Mouse (Mus musculus): ENCODE measurements around the gene Rin1. TPM values are rescaled to one million over a fixed set of nuclear protein-coding genes. Genes with fewer than 3 reads are reported as not detected.

Rin1 gene
- total and polyA plus RNA-seq, 3 experiments, result 0.13 to 0.89 (median 0.47) TPM

- in situ Hi-C loops (cut with MboI; ENCODE audit: low pct_ligation_motif_present, low pct_unique_long_range_greater_than_20kb, low sequenced_read_pairs), result loop anchor here (5.0 kb wide), 1 partner anchor 49 kb away; no protein-coding TSS in a partner anchor
- Histone ChIP-seq H3K4me3 (replicated peaks in 1 of 3; ENCODE audit: low read depth in 2 of 3, low read length in 2 of 3, poor library complexity in 1 of 3) (no peak overlapping the region), H3K9ac (ENCODE audit: insufficient read depth, low read depth) (no peak overlapping the region), H3K27me3 (replicated peaks) (no peaks in the 10 kb centered on the region), H3K27ac (ENCODE audit: insufficient read depth, low read depth) (no peak overlapping the region), H3K4me1 (ENCODE audit: control insufficient read depth in 1 of 2, insufficient read depth in 2 of 2) (peaks cover 13 to 16% of the 10 kb centered on the region in 2 experiments), H3K9me3 (replicated peaks; ENCODE audit: low read length) (no peaks in the 10 kb centered on the region), H3K79me2 (replicated peaks; ENCODE audit: control insufficient read depth, extremely low read depth, insufficient read depth, poor library complexity, severe bottlenecking) (no peaks in the 10 kb centered on the region), H3K36me3 (replicated peaks in 1 of 2; ENCODE audit: control insufficient read depth in 1 of 2, insufficient read depth in 1 of 2, low read length in 1 of 2) (peaks cover 30 to 48% of the 10 kb centered on the region in 2 experiments), H3K4me2 (ENCODE audit: insufficient read depth, low read depth, poor library complexity, severe bottlenecking) (no peak overlapping the region)
- TF ChIP-seq TBP (conservative IDR thresholded peaks at IDR 0.05; ENCODE audit: low read depth, low read length) (no peak), ETS1 (conservative IDR thresholded peaks at IDR 0.05; ENCODE audit: low read depth, low read length) (no peak), JUN (IDR thresholded peaks at IDR 0.05; ENCODE audit: insufficient read depth, low read depth, low read length) (no peak), ELF1 (IDR thresholded peaks at IDR 0.05; ENCODE audit: low read depth, low read length) (no peak), PAX5 (IDR thresholded peaks at IDR 0.05; ENCODE audit: low read length) (no peak), ZMIZ1 (IDR thresholded peaks at IDR 0.05; ENCODE audit: low read depth, low read length) (no peak), EP300 (IDR thresholded peaks at IDR 0.05; ENCODE audit: low read length) (no peak), KAT2A (IDR thresholded peaks at IDR 0.05; ENCODE audit: insufficient replicate concordance, low read length) (no peak), RCOR1 (conservative IDR thresholded peaks at IDR 0.05; ENCODE audit: low read depth, low read length) (no peak), CTCF (conservative IDR thresholded peaks at IDR 0.05 in 1 of 2, IDR thresholded peaks at IDR 0.05 in 1 of 2; ENCODE audit: low read depth in 2 of 2, low read length in 2 of 2) (no peak), ZC3H11A (IDR thresholded peaks at IDR 0.05; ENCODE audit: low read depth, low read length) (no peak), ZNF384 (IDR thresholded peaks at IDR 0.05; ENCODE audit: low read depth, low read length) (no peak), E2F4 (IDR thresholded peaks at IDR 0.05; ENCODE audit: insufficient replicate concordance, low read depth, low read length) (no peak), MAX (IDR thresholded peaks at IDR 0.05; ENCODE audit: low read length) (no peak), CHD2 (IDR thresholded peaks at IDR 0.05; ENCODE audit: low read length) (no peak), ZKSCAN1 (IDR thresholded peaks at IDR 0.05; ENCODE audit: borderline replicate concordance, low read depth, low read length) (no peak), CHD1 (IDR thresholded peaks at IDR 0.05; ENCODE audit: low read depth, low read length) (no peak), HCFC1 (IDR thresholded peaks at IDR 0.05; ENCODE audit: low read depth, low read length) (no peak), NRF1 (IDR thresholded peaks at IDR 0.05; ENCODE audit: low read depth, low read length) (no peak)
- no peak for DNase-seq (ENCODE audit: extremely low read depth)
- dilution Hi-C loops (cut with MboI; ENCODE audit: extremely low pct_ligation_motif_present, extremely low pct_unique_long_range_greater_than_20kb, low sequenced_read_pairs), result no loop called here
Measured at GRCm38 (mm10) chr19:5093481-5094242, 43.4 kb downstream of the Rin1 start.

GRCm38 (mm10) chr19:5094243-5094632, 44.0 kb downstream of the Rin1 start:
- no peak overlapping the region for H3K4me2 ChIP-seq (ENCODE audit: insufficient read depth, low read depth, poor library complexity, severe bottlenecking)
- H3K9ac ChIP-seq (ENCODE audit: insufficient read depth, low read depth), result no peak overlapping the region
- dilution Hi-C loops (cut with MboI; ENCODE audit: extremely low pct_ligation_motif_present, extremely low pct_unique_long_range_greater_than_20kb, low sequenced_read_pairs) (no loop called here), in situ Hi-C loops (cut with MboI; ENCODE audit: low pct_ligation_motif_present, low pct_unique_long_range_greater_than_20kb, low sequenced_read_pairs) (loop anchor here (5.0 kb wide), 1 partner anchor 48 kb away; no protein-coding TSS in a partner anchor)
- H3K9me3 ChIP-seq (replicated peaks; ENCODE audit: low read length), result no peaks in the 10 kb centered on the region
- H3K4me1 ChIP-seq (ENCODE audit: control insufficient read depth in 1 of 2, insufficient read depth in 2 of 2), result peaks cover 12 to 14% of the 10 kb centered on the region in 2 experiments
- H3K27me3 ChIP-seq (replicated peaks), result no peaks in the 10 kb centered on the region
- no peak overlapping the region for H3K27ac ChIP-seq (ENCODE audit: insufficient read depth, low read depth)
- peaks cover 30 to 54% of the 10 kb centered on the region in 2 experiments for H3K36me3 ChIP-seq (replicated peaks in 1 of 2; ENCODE audit: control insufficient read depth in 1 of 2, insufficient read depth in 1 of 2, low read length in 1 of 2)
- no peaks in the 10 kb centered on the region for H3K79me2 ChIP-seq (replicated peaks; ENCODE audit: control insufficient read depth, extremely low read depth, insufficient read depth, poor library complexity, severe bottlenecking)
- H3K4me3 ChIP-seq (replicated peaks in 1 of 3; ENCODE audit: low read depth in 2 of 3, low read length in 2 of 3, poor library complexity in 1 of 3), result no peak overlapping the region
- DNase-seq (ENCODE audit: extremely low read depth), result peak; percentile 80
- no peak for TF ChIP-seq ETS1 (conservative IDR thresholded peaks at IDR 0.05; ENCODE audit: low read depth, low read length)
- no peak for TF ChIP-seq USF1 (IDR thresholded peaks at IDR 0.05; ENCODE audit: low read depth, low read length)
- no peak for TF ChIP-seq EP300 (IDR thresholded peaks at IDR 0.05; ENCODE audit: low read length)
- TF ChIP-seq SMC3 (IDR thresholded peaks at IDR 0.05; ENCODE audit: low read depth, low read length), result peak; percentile 88
- no peak for TF ChIP-seq MYC (IDR thresholded peaks at IDR 0.05; ENCODE audit: low read depth, low read length)
- TF ChIP-seq RAD21 (IDR thresholded peaks at IDR 0.05; ENCODE audit: low read depth, low read length), result peak; percentile 66
- 0 out of 2 replicates have a peak, but pooled peaks have one; percentile 14 for TF ChIP-seq ZC3H11A (IDR thresholded peaks at IDR 0.05; ENCODE audit: low read depth, low read length)
- TF ChIP-seq E2F4 (IDR thresholded peaks at IDR 0.05; ENCODE audit: insufficient replicate concordance, low read depth, low read length), result no peak
- no peak for TF ChIP-seq ZMIZ1 (IDR thresholded peaks at IDR 0.05; ENCODE audit: low read depth, low read length)
- no peak for TF ChIP-seq PAX5 (IDR thresholded peaks at IDR 0.05; ENCODE audit: low read length)
- TF ChIP-seq CHD2 (IDR thresholded peaks at IDR 0.05; ENCODE audit: low read length), result no peak
- TF ChIP-seq CHD1 (IDR thresholded peaks at IDR 0.05; ENCODE audit: low read depth, low read length), result no peak
- TF ChIP-seq POLR2AphosphoS2 (IDR thresholded peaks at IDR 0.05; ENCODE audit: low read depth, low read length), result no peak
- no peak for TF ChIP-seq USF2 (conservative IDR thresholded peaks at IDR 0.05; ENCODE audit: low read depth, low read length)
- TF ChIP-seq JUND (conservative IDR thresholded peaks at IDR 0.05; ENCODE audit: low read depth, low read length), result no peak
- TF ChIP-seq MAFK (IDR thresholded peaks at IDR 0.05; ENCODE audit: insufficient replicate concordance, low read length), result no peak
- TF ChIP-seq TCF12 (IDR thresholded peaks at IDR 0.05; ENCODE audit: low read depth, low read length), result no peak
- TF ChIP-seq RCOR1 (conservative IDR thresholded peaks at IDR 0.05; ENCODE audit: low read depth, low read length), result no peak
- no peak for TF ChIP-seq NELFE (IDR thresholded peaks at IDR 0.05; ENCODE audit: low read depth, low read length)
- no peak for TF ChIP-seq ZNF384 (IDR thresholded peaks at IDR 0.05; ENCODE audit: low read depth, low read length)
- TF ChIP-seq TBP (conservative IDR thresholded peaks at IDR 0.05; ENCODE audit: low read depth, low read length), result no peak

Data from CH12.LX (cell line).